Mouse (Mus musculus) CH12.LX (cell line): ENCODE measurements around the gene Lrrc23. TPM values are rescaled to one million over a fixed set of nuclear protein-coding genes. Genes with fewer than 3 reads are reported as not detected.

ENCODE experiments used
- DNase-seq: peaks from one replicate; pipeline ENCODE4 v3.0.0-alpha.2; 2013; ENCODE audit errors: extremely low read depth
- H3K27ac ChIP-seq: 2 replicates; pipeline ENCODE4 v1.5.1; 2012; ENCODE audit warnings: low read depth, mild to moderate bottlenecking, control low read depth, moderate library complexity; ENCODE audit not compliant: insufficient read depth
- H3K27me3 ChIP-seq: replicated peaks from 2 replicates; pipeline ENCODE3; 2012; ENCODE audit warnings: inconsistent platforms
- H3K36me3 ChIP-seq, 2 experiments: replicated peaks in 1 of 2; 2 replicates each; pipeline versions ENCODE3 to v1.6.1; 2012; ENCODE audit warnings: inconsistent platforms in 1 of 2, low read length in 1 of 2, mild to moderate bottlenecking in 1 of 2, mixed read lengths in 1 of 2, moderate library complexity in 1 of 2; ENCODE audit not compliant: control insufficient read depth in 1 of 2, insufficient read depth in 1 of 2
- H3K4me1 ChIP-seq, 2 experiments: 2 replicates each; pipeline ENCODE4 v1.6.1; 2012; ENCODE audit warnings: inconsistent platforms in 1 of 2, moderate library complexity in 1 of 2; ENCODE audit not compliant: insufficient read depth in 2 of 2, control insufficient read depth in 1 of 2
- H3K4me2 ChIP-seq: 2 replicates; pipeline ENCODE4 v1.6.1; 2012; ENCODE audit warnings: low read depth, mild to moderate bottlenecking, control low read depth; ENCODE audit not compliant: poor library complexity, insufficient read depth, severe bottlenecking
- H3K4me3 ChIP-seq, 3 experiments: fragments of 150-350 bp in 1 of 3; sonication (generic) in 1 of 3; replicated peaks in 1 of 3; 2 replicates each; pipeline versions ENCODE3 to v1.5.1; 2011 to 2012; ENCODE audit warnings: low read depth in 2 of 3, low read length in 2 of 3, mild to moderate bottlenecking in 2 of 3, moderate library complexity in 2 of 3, control low read depth in 1 of 3, improper control_type of control experiment in 1 of 3, inconsistent platforms in 1 of 3, mixed read lengths in 1 of 3; ENCODE audit not compliant: poor library complexity in 1 of 3
- H3K79me2 ChIP-seq: replicated peaks from 2 replicates; pipeline ENCODE4 v1.6.1; 2012; ENCODE audit warnings: mild to moderate bottlenecking, moderate library complexity; ENCODE audit not compliant: control insufficient read depth, poor library complexity, insufficient read depth, severe bottlenecking; ENCODE audit errors: extremely low read depth
- H3K9ac ChIP-seq: 2 replicates; pipeline ENCODE4 v1.6.1; 2012; ENCODE audit warnings: low read depth, mild to moderate bottlenecking, control low read depth, moderate library complexity; ENCODE audit not compliant: insufficient read depth
- H3K9me3 ChIP-seq: replicated peaks from 2 replicates; pipeline ENCODE3; 2012; ENCODE audit warnings: low read length, inconsistent platforms, mixed read lengths
- BHLHE40 ChIP-seq: IDR thresholded peaks from 2 replicates; pipeline ENCODE4 v1.6.1; 2011; ENCODE audit warnings: mild to moderate bottlenecking, low read depth, low read length, improper control_type of control experiment
- CHD1 ChIP-seq: IDR thresholded peaks from 2 replicates; pipeline ENCODE4 v1.6.1; 2012; ENCODE audit warnings: low read depth, low read length, improper control_type of control experiment, inconsistent platforms
- CHD2 ChIP-seq: IDR thresholded peaks from 2 replicates; pipeline ENCODE4 v1.6.1; 2011; ENCODE audit warnings: low read length, improper control_type of control experiment
- CTCF ChIP-seq, 2 experiments: IDR thresholded peaks in 1 of 2; conservative IDR thresholded peaks in 1 of 2; 2 replicates each; pipeline ENCODE4 v1.5.1; 2011 to 2012; ENCODE audit warnings: low read depth in 2 of 2, low read length in 2 of 2, improper control_type of control experiment in 1 of 2, inconsistent platforms in 1 of 2, mild to moderate bottlenecking in 1 of 2, moderate library complexity in 1 of 2
- E2F4 ChIP-seq: IDR thresholded peaks from 2 replicates; pipeline ENCODE4 v1.6.1; 2011; ENCODE audit warnings: low read depth, low read length, improper control_type of control experiment; ENCODE audit not compliant: insufficient replicate concordance
- ELF1 ChIP-seq: IDR thresholded peaks from 2 replicates; pipeline ENCODE4 v1.6.1; 2014; ENCODE audit warnings: low read depth, mild to moderate bottlenecking, inconsistent platforms, low read length, improper control_type of control experiment
- EP300 ChIP-seq: IDR thresholded peaks from 2 replicates; pipeline ENCODE4 v1.6.1; 2011; ENCODE audit warnings: low read length, improper control_type of control experiment
- ETS1 ChIP-seq: conservative IDR thresholded peaks from 2 replicates; pipeline ENCODE4 v1.6.1; 2012; ENCODE audit warnings: low read depth, mild to moderate bottlenecking, inconsistent platforms, low read length, improper control_type of control experiment, moderate library complexity
- HCFC1 ChIP-seq: IDR thresholded peaks from 2 replicates; pipeline ENCODE4 v1.6.1; 2012; ENCODE audit warnings: low read depth, mild to moderate bottlenecking, inconsistent platforms, low read length, improper control_type of control experiment
- IRF4 ChIP-seq: IDR thresholded peaks from 2 replicates; pipeline ENCODE4 v1.6.1; 2014; ENCODE audit warnings: low read depth, mild to moderate bottlenecking, inconsistent platforms, low read length, improper control_type of control experiment
- JUND ChIP-seq: conservative IDR thresholded peaks from 2 replicates; pipeline ENCODE4 v1.6.1; 2011; ENCODE audit warnings: low read depth, low read length, improper control_type of control experiment
- KAT2A ChIP-seq: IDR thresholded peaks from 2 replicates; pipeline ENCODE4 v1.6.1; 2012; ENCODE audit warnings: low read length, improper control_type of control experiment, inconsistent platforms; ENCODE audit not compliant: insufficient replicate concordance
- MAFK ChIP-seq: IDR thresholded peaks from 2 replicates; pipeline ENCODE4 v1.6.1; 2011; ENCODE audit warnings: low read length, improper control_type of control experiment; ENCODE audit not compliant: insufficient replicate concordance
- MAX ChIP-seq: IDR thresholded peaks from 2 replicates; pipeline ENCODE4 v1.6.1; 2011; ENCODE audit warnings: low read length, improper control_type of control experiment
- MAZ ChIP-seq: IDR thresholded peaks from 2 replicates; pipeline ENCODE4 v1.6.1; 2012; ENCODE audit warnings: low read depth, mild to moderate bottlenecking, inconsistent platforms, low read length, improper control_type of control experiment, moderate library complexity
- MEF2A ChIP-seq: IDR thresholded peaks from 2 replicates; pipeline ENCODE4 v1.6.1; 2014; ENCODE audit warnings: low read depth, mild to moderate bottlenecking, inconsistent platforms, low read length, improper control_type of control experiment, borderline replicate concordance
- MXI1 ChIP-seq: IDR thresholded peaks from 2 replicates; pipeline ENCODE4 v1.6.1; 2011; ENCODE audit warnings: mild to moderate bottlenecking, low read depth, low read length, improper control_type of control experiment
- MYC ChIP-seq: IDR thresholded peaks from 2 replicates; pipeline ENCODE4 v1.6.1; 2011; ENCODE audit warnings: low read depth, mild to moderate bottlenecking, improper control_type of control experiment, low read length
- NRF1 ChIP-seq: IDR thresholded peaks from 2 replicates; pipeline ENCODE4 v1.6.1; 2014; ENCODE audit warnings: low read depth, mild to moderate bottlenecking, inconsistent platforms, low read length, improper control_type of control experiment, moderate library complexity
- PAX5 ChIP-seq: IDR thresholded peaks from 2 replicates; pipeline ENCODE4 v1.6.1; 2012; ENCODE audit warnings: low read length, inconsistent platforms, mixed read lengths
- POLR2A ChIP-seq: IDR thresholded peaks from 2 replicates; pipeline ENCODE4 v1.6.1; 2011; ENCODE audit warnings: low read depth, mild to moderate bottlenecking, improper control_type of control experiment, low read length
- POLR2AphosphoS2 ChIP-seq: IDR thresholded peaks from 2 replicates; pipeline ENCODE4 v1.6.1; 2011; ENCODE audit warnings: low read depth, low read length, improper control_type of control experiment
- RAD21 ChIP-seq: IDR thresholded peaks from 2 replicates; pipeline ENCODE4 v1.6.1; 2011; ENCODE audit warnings: low read depth, mild to moderate bottlenecking, low read length, improper control_type of control experiment, moderate library complexity
- RCOR1 ChIP-seq: conservative IDR thresholded peaks from 2 replicates; pipeline ENCODE4 v1.6.1; 2012; ENCODE audit warnings: low read depth, mild to moderate bottlenecking, inconsistent platforms, low read length, improper control_type of control experiment
- SIN3A ChIP-seq: IDR thresholded peaks from 2 replicates; pipeline ENCODE4 v1.6.1; 2012; ENCODE audit warnings: low read length, improper control_type of control experiment, inconsistent platforms
- SMC3 ChIP-seq: IDR thresholded peaks from 2 replicates; pipeline ENCODE4 v1.6.1; 2011; ENCODE audit warnings: low read depth, low read length, improper control_type of control experiment
- TBP ChIP-seq: conservative IDR thresholded peaks from 2 replicates; pipeline ENCODE4 v1.6.1; 2011; ENCODE audit warnings: low read depth, low read length, improper control_type of control experiment
- TCF12 ChIP-seq: IDR thresholded peaks from 2 replicates; pipeline ENCODE4 v1.6.1; 2014; ENCODE audit warnings: low read depth, mild to moderate bottlenecking, inconsistent platforms, low read length, improper control_type of control experiment
- UBTF ChIP-seq: IDR thresholded peaks from 2 replicates; pipeline ENCODE4 v1.6.1; 2012; ENCODE audit warnings: low read depth, mild to moderate bottlenecking, inconsistent platforms, low read length, improper control_type of control experiment, moderate library complexity
- ZC3H11A ChIP-seq: IDR thresholded peaks from 2 replicates; pipeline ENCODE4 v1.6.1; 2012; ENCODE audit warnings: low read depth, mild to moderate bottlenecking, inconsistent platforms, low read length, improper control_type of control experiment
- ZKSCAN1 ChIP-seq: IDR thresholded peaks from 2 replicates; pipeline ENCODE4 v1.6.1; 2012; ENCODE audit warnings: low read depth, inconsistent platforms, low read length, improper control_type of control experiment, borderline replicate concordance
- ZNF384 ChIP-seq: IDR thresholded peaks from 2 replicates; pipeline ENCODE4 v1.6.1; 2012; ENCODE audit warnings: low read depth, low read length, improper control_type of control experiment, inconsistent platforms
- dilution Hi-C: fragments of 300-500 bp; cut with MboI; formaldehyde crosslinking; loops from 2 replicates; pipeline ENCODE4 v1.14.3; 2020; ENCODE audit warnings: low sequenced_read_pairs; ENCODE audit not compliant: extremely low pct_unique_long_range_greater_than_20kb, extremely low pct_ligation_motif_present
- in situ Hi-C: fragments of 300-500 bp; cut with MboI; formaldehyde crosslinking; loops from 3 replicates; pipeline ENCODE4 v1.14.3; 2019; ENCODE audit warnings: low sequenced_read_pairs, low pct_ligation_motif_present, low pct_unique_long_range_greater_than_20kb, mixed read lengths
- polyA plus RNA-seq: library from polyadenylated mRNA; unstranded; fragments of >175 nt; gene quantifications from 2 replicates; pipeline ENCODE4 v1.2.1, GENCODE M21; 2012; ENCODE audit warnings: low read depth; ENCODE audit not compliant: insufficient read length
- total RNA-seq, 2 experiments: library from RNA; depleted of rRNA; stranded (reverse); fragments of 300-350 nt in 1 of 2; fragments of >200 nt in 1 of 2; gene quantifications; 2 replicates each; pipeline ENCODE4 v1.2.3; 2012 to 2014

The Lrrc23 gene
- total and polyA plus RNA-seq, 3 experiments: 0.20 TPM; not detected in 2

GRCm38 (mm10) chr6:124740888-124741761 is 38.4 kb downstream of the Lrrc23 start, which contains the start of gene Grcc10 (continued):
- TF ChIP-seq EP300: peak; percentile 62; the same call in 1 of the 2 replicates

GRCm38 (mm10) chr6:124740211-124740887 is 39.2 kb downstream of the Lrrc23 start:
- Histone ChIP-seq H3K27ac (peak overlapping the region; percentile 98), H3K9me3 (no peaks in the 10 kb centered on the region), H3K4me1 (peaks cover 34 to 83% of the 10 kb centered on the region in 2 experiments), H3K4me2 (peak overlapping the region; percentile 68; the same call in 1 of the 2 replicates), H3K79me2 (no peaks in the 10 kb centered on the region), H3K9ac (peak overlapping the region; percentile 90), H3K4me3 (peak overlapping the region; percentile 62 to 74 (median 70)), H3K27me3 (no peaks in the 10 kb centered on the region), H3K36me3 (peaks cover 18 to 23% of the 10 kb centered on the region in 2 experiments)
- dilution Hi-C loops: no loop called here
- in situ Hi-C loops: no loop called here
- peak; percentile 69 for TF ChIP-seq SIN3A
- peak; percentile 64; the same call in 1 of the 2 replicates for TF ChIP-seq MAX
- TF ChIP-seq CTCF (conservative IDR thresholded peaks at IDR 0.05 in 1 of 2, IDR thresholded peaks at IDR 0.05 in 1 of 2; ENCODE audit: low read depth in 2 of 2, low read length in 2 of 2): peak in 1 of 2 experiments; percentile 93; a peak in 2 of 4 replicates
- TF ChIP-seq JUND: no peak
- TF ChIP-seq MEF2A: peak; percentile 60
- TF ChIP-seq TBP: no peak
- no peak for TF ChIP-seq MAFK
- TF ChIP-seq MAZ: peak; percentile 99
- 0 out of 2 replicates have a peak, but pooled peaks have one; percentile 54 for TF ChIP-seq CHD2
- 0 out of 2 replicates have a peak, but pooled peaks have one; percentile 24 for TF ChIP-seq RCOR1
- 0 out of 2 replicates have a peak, but pooled peaks have one; percentile 21 for TF ChIP-seq ZNF384
- TF ChIP-seq ETS1: no peak; the same call in 1 of the 2 replicates
- peak; percentile 42; the same call in 1 of the 2 replicates for TF ChIP-seq BHLHE40
- no peak for TF ChIP-seq ZKSCAN1
- peak; percentile 82 for TF ChIP-seq ZC3H11A
- TF ChIP-seq UBTF: no peak
- peak; percentile 66 for TF ChIP-seq IRF4
- peak; percentile 96 for TF ChIP-seq SMC3
- no peak for TF ChIP-seq PAX5
- peak; percentile 82 for TF ChIP-seq RAD21
- TF ChIP-seq ELF1: peak; percentile 43; the same call in 1 of the 2 replicates
- TF ChIP-seq POLR2AphosphoS2: no peak
- no peak for TF ChIP-seq KAT2A
- peak; percentile 59 for TF ChIP-seq TCF12
- 0 out of 2 replicates have a peak, but pooled peaks have one; percentile 58 for TF ChIP-seq MYC
- TF ChIP-seq MXI1: peak; percentile 71; the same call in 1 of the 2 replicates
- TF ChIP-seq POLR2A: no peak
- TF ChIP-seq HCFC1: peak; percentile 51; the same call in 1 of the 2 replicates
- peak; percentile 13; the same call in 1 of the 2 replicates for TF ChIP-seq NRF1
- TF ChIP-seq CHD1: peak; percentile 66
- no peak for TF ChIP-seq E2F4
- DNase-seq: peak; percentile 80
